Mouse (Mus musculus): ENCODE data around the gene Dnaic1. TPM values are rescaled to one million over a fixed set of nuclear protein-coding genes. Genes with fewer than 3 reads are reported as not detected.

The Dnaic1 gene
- total RNA-seq, 2 experiments from 2014 or later = 0.56 to 0.63 TPM

Other genes starting within 250 kb of the Dnaic1 start
- gene Ubap1, start 220.8 kb upstream of the Dnaic1 start, total RNA-seq (2021) = 10 to 100 TPM; 39.9 to 43.7 TPM
- gene Kif24, start 104.9 kb upstream of the Dnaic1 start, total RNA-seq (2021) = 1 to 10 TPM; 1.6 to 3.3 TPM
- 10 to 100 TPM; 25.8 to 26.3 TPM for gene Nudt2, start 104.6 kb upstream of the Dnaic1 start, total RNA-seq (2021)
- 10 to 100 TPM; 75.2 to 77.4 TPM for gene AI464131, start 66.7 kb upstream of the Dnaic1 start, total RNA-seq (2021)
- gene 1110017D15Rik, start 52.4 kb upstream of the Dnaic1 start, total RNA-seq (2021) = under 1 TPM in 1 of 2 experiments, not detected in 1; 0.36 TPM
- 10 to 100 TPM; 19.2 to 20.4 TPM for gene Fam219a, start 237 bp upstream of the Dnaic1 start, total RNA-seq (2021)
- 10 to 100 TPM; 12.9 to 14.5 TPM for gene Enho, start 70.5 kb downstream of the Dnaic1 start, total RNA-seq (2021)
- 10 to 100 TPM; 20.1 to 28.2 TPM for gene Cntfr, start 127.3 kb downstream of the Dnaic1 start, total RNA-seq (2021)
- 10 to 100 TPM; 74.3 to 75.3 TPM for gene Il11ra1, start 130.2 kb downstream of the Dnaic1 start, total RNA-seq (2021)
- 10 to 100 TPM; 31.5 to 41.4 TPM for gene Rpp25l, start 143.8 kb downstream of the Dnaic1 start, total RNA-seq (2021)
- 10 to 100 TPM; 44.3 to 57.6 TPM for gene Dctn3, start 153.4 kb downstream of the Dnaic1 start, total RNA-seq (2021)
- gene Arid3c, start 161.4 kb downstream of the Dnaic1 start, total RNA-seq (2021) = not detected
- 10 to 100 TPM; 25.2 to 28.1 TPM for gene Galt, start 185.5 kb downstream of the Dnaic1 start, total RNA-seq (2021)
- gene Sigmar1, start 186.4 kb downstream of the Dnaic1 start, total RNA-seq (2021) = 10 to 100 TPM; 15.4 to 17.9 TPM
- 10 to 100 TPM; 25.5 to 33.1 TPM for gene Ccl27a, start 204.5 kb downstream of the Dnaic1 start, total RNA-seq (2021)

Data from gastrocnemius, postnatal 10 days (tissue).